Mouse (Mus musculus) MEL-GATA-1-ER (cell line): Measurements from ENCODE around the gene Cenpv.

Experiments
- DNase-seq: peaks from one replicate; pipeline ENCODE4 v3.0.0-alpha.2; 2012; ENCODE audit warnings: low read depth; ENCODE audit errors: extremely low read depth

Cenpv gene

DNA sequence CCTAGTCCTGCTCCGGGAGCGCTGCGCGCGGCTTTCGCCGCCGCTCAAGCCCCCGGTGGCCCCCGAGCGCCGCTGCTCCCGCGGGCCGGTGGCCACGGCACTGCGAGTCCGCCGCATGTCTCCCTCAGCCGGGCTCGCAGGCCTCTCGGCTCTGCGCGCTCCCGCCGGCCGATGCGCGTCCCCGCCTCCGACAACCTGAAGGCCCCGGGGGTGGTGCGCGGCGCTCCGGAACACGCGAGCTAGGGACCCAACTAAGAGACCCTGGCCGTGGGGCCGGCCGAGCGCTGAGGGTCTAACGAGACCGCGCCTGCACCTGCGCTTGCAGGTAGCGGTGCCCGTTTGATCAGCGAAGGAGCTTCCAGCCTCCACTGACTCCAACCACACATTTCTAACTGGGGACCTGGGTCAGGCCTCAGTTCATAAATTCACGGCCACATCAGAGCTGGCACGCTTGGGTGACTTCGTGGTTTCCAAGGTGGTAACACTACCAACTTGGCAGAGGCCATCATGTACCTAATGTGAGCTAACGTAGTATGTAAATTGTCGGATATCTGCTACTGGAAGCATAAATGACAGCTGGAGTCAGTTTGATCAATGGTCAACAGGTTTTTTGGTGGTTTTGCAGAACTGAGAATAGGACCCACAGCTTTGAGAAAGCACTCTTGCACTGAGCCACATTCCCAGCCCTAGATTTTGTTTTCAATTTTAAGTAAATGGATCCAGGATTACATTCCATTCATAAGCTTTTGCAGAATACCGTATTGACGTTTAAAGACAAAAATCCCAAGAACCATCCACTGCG is at the start of gene Cenpv:
TSS of gene Cenpv (minus strand) at position 173 of the 802 bp plus-strand sequence.
- DNase-seq = peak; percentile 40

DNA sequence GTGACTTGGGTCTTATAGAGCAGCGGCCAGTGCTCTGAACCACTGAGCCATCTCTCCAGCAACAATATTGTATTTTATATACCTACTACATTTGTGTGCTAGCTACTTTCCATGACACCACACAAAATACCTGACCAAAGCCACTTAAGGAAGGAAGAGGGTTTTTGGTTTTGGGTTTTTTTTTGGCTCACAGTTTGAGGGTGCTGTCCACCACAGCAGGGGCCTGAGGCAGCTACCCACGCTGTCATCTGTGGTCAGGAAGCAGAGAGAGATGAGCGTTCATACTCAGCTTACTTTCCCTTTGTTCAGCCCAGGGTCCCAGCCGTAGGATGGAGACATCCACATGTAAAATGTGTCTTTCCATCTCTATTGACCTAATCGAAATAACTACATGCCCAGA is 48.0 kb upstream of the Cenpv start:
- DNase-seq = no peak

DNA sequence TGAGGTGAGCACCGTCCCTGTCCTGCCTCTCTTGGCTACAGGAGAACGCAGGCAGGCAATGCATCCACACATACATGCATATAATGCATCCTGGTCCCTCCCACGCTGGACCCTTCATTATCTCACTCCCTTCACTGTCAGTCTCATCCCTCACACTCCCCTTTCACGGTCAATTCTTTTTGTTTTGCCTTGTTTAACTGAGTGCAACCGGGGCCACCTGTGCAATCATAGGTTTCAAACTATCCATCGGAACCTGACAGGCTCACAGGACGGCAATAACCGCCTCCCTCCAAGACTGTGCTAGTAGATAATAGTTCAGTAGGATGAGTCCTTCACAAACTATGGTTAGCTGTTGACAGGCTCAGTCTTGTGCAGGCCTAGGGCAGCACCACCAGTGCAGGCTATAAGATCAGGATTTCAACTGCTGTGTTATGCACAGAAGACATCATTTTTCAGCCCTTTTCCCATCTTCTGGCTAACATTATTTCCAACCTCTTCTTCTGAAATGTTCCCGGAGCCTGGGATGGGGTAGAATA is 45.7 kb upstream of the Cenpv start:
- DNase-seq = no peak

DNA sequence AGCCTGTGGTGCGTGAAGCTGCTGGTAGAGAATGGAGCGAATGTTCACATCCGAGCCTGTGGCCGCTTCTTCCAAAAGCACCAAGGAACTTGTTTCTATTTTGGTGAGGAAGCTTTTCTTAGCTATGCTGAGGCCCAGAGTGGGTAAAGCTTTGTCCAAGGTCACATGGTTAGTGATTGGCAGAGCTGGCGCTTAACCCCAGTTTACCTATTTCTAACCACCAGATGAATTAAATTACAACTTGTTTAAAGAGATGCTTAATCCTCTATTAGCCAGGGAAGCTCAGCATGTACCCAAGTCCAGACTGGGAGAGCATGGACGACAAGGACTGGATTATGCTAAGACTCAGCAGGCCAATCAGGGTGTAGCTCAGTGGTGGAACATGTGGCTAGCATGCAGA is 44.0 kb upstream of the Cenpv start:
- DNase-seq = no peak

DNA sequence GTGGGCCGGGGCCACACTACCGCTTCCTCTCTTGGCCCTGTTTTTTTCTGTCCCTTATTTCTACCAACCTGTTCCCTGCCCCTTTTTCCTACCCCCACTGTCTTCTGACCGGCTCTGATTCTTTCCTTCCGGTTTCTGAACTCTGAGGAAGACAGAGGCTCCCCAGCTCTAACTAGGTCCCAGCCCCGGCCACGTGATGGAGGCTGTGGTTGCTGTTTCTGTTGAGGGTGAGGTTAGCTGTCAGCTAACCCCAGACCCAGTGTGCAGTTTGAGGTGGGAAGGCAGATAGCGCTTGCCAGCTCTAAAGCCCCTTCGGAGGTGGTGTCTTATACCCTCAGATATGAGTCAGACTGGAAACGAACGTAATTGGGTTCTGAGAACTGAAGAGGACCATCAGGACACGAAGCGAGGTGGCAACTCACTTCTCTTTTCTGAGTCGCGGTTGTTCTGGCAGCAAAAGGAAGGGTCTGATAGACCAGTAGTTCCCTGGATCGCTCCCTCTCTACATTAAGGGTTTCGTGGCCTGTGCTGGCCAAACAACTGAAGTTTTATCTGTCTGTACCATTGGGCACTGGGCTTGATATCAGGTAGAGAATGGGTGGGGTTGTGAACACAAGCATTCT is 37.6 kb upstream of the Cenpv start:
- DNase-seq = peak; percentile 91

DNA sequence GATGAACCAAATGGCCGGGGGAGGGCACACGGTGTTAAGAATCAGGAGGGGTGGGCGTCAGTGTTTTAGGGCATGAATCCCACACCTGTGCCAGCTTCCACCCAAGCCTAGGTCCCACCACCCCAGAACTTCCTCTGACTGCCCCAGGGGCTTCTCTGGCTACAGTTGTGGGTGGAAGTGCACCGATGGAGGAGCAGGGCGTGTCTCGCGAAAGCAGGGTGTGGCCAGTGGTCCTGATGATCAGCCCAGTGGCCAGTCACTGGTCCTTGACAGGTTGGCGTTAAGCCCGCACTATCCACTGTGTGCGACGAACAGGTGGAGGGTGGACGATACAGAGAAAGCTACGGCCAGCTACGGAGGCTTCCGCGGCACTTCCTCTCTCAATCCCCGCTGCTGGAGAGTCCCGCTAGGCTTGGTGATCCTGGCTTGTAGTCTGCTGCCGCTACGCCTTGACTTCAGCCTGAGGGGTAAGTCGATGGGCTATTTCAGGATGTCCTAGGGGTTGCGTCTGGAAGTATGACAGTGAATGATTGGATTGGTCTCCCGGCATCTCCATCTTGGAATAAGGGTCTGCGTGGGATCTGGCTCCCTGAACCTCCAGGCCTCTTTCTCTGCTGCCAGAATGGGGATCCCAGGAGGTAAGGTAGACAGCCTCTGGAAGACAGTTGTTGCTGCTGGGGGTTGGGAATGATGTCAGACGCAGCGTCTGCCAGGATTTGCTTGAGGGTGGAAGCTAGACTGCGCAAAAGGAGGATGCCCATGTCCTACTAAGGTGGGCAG is 36.8 kb upstream of the Cenpv start:
- DNase-seq = no peak

DNA sequence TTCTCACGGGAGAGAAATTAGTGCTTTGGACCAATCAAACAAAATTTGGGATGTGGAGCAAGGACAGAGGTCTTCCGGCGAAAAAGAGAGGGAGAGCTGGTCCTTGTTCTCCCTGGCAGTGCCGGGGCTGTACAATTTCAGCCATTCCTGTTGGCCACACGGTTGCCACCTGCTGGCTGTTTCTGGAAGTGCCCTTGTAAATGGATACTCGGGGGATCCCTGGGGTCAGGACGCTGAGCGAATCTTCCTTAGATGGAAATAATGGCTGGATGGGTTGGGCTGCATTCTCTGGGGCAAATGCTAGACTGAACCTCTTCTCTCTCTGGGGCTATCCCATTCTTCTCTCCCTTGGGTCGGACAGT is 36.2 kb upstream of the Cenpv start:
- peak; percentile 64 for DNase-seq

DNA sequence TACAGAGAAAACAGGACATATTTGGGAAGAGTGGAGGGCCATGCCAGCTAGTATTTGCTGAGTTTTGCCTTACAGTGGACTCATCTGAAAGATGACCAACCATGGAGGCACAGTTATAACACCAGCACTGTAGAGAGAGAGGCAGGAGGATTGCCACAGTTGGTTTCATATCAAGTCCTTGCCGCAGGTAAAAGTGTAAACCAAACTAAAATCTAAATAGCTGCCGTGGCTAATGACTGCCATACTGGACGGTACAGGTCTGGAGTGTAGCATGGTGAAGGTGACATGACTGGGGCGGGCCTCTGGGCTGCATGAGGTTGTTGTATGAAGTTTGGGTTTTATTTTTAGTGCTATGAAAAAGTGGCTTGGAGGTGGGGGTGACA is 35.6 kb upstream of the Cenpv start:
- DNase-seq = no peak

DNA sequence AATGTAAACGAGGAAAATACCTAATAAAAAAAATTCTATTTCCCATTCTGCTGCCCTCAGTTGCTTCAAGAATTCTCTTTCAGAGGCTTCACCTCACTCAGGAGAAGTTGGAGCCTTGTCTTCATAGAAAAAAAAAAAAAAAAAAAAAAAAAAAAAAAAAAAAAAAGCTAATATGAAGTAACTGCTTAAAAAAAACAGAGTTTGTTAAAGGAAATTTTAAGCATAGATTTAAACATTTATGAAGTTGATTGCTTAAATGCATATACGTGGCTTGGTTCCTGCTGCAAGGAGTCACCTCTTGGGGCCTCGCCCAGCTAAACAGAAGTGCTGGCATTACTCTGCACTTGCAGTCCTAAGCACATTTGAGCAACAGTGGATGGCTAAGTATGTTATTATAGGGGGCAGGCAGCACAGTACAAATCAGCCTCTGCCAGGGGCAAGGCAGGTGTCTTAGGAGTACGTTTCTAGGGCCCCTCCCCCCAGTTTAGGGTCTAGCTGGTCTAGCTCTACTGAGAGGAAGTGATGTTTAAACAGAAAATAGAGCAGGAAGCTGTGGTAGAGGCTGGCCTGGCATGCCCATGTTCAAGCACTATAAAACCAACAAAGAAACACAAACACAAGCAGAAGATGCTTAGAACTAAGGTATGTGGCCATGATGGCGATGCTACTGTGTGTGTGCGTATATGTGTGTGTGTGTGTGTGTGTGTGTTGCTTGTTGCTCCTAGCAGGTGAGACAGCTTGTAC is 35.1 kb upstream of the Cenpv start, which contains the start of gene Trpv2:
TSS of gene Trpv2 (plus strand) at position 528 of the 744 bp plus-strand sequence.
- DNase-seq = no peak

DNA sequence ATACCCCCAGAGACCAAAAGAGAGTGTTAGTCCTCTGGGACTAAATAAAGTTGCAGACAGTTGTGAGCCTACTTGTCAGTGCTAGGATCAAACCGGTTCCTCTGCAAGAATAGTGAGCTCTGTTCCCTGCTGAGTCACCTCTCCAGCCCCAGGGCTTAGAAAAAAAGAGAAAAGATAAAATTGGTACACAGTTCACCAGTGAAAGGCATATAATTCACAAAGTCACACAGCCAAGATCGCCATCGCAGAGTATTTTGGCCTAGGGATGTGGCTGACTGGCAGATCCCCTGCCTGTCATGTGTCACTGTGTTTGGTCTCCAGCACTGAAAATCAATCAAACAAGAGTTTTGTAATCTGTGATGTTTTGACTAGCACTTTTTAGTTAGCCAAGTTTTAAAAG is 29.2 kb upstream of the Cenpv start:
- DNase-seq = no peak

DNA sequence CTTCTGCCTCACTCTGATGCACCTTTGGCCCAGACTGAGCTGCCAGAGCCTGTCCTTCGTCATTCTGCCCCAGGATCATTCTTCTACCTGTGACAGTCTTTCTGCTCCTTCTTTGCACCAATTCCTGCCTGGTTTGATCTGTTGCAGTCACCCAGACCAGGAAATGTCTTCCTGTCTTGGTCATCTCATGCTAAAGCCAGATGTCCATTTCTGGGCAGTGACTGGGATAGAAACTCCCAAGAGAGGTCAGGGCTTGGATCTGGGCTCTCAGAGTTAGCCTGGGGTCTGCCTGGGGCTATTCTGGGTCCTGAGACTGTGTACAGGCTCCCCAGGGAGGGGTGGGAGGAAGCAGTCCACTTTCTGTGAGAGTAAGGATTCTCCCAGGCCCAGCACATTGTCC is 27.1 kb upstream of the Cenpv start:
- no peak for DNase-seq

DNA sequence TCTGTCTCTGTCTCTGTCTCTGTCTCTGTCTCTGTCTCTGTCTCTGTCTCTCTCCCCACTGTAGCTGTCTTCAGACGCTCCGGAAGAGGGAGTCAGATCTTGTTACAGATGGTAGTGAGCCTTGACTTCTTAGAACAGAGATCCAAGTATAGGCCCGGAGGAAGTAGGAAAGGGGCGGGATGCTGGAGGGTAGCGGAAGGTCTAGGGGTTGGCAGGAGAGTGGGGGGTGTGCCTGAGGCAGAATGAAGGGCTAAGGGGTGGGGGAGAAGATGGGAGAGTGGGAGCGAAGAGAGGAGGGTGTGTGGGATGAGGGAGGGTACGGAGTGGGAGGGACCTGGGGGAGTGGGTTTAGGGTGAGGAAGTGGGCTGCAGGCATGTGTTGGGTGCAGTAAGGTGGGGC is 26.7 kb upstream of the Cenpv start:
- DNase-seq = no peak

DNA sequence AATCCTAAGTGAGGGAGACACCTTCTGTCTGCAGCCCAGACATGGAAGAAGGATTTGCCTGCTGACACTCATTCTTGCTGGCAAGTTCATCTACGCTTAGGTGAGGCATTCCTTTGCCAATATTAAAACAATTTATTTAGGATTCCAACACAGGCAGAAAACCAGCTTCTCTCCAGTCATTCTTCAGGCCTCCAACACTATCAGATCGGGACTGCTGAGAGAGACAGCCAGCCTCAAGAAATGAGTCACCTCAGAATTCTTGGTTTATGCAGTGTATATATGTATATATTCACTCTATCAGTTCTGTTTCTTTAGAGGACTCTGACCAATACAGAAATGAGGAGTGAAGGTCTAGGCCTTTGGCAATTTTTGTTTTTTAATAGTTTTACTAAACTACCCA is 24.5 kb upstream of the Cenpv start:
- no peak for DNase-seq

DNA sequence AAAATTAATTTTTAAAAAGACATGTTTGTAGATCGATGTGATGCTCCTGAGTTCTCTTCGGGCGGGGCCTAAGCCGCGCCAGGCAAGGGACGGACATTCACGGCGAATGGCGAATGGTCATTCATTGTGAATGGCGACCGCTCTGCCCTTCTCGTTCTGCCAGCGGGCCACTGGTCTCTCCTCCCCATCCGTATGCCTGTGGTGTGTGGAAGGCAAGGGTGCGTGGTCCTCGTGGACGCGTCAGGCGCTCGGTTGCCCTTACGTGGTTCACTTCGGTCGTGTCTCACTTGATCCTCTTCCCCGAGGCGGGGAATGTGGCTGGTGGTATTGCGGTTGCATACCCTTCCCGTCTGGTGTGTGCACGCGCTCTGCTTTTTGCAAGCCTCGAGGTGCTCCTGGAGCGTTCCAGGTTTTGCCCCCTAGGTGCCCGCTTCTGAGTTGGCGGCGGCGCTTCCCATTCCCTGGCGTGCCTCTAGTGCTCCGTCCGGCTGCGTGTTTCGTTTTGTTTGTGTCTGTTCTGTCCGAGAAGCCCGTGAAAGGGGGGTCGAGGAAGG is 21.5 kb upstream of the Cenpv start:
- DNase-seq = no peak

DNA sequence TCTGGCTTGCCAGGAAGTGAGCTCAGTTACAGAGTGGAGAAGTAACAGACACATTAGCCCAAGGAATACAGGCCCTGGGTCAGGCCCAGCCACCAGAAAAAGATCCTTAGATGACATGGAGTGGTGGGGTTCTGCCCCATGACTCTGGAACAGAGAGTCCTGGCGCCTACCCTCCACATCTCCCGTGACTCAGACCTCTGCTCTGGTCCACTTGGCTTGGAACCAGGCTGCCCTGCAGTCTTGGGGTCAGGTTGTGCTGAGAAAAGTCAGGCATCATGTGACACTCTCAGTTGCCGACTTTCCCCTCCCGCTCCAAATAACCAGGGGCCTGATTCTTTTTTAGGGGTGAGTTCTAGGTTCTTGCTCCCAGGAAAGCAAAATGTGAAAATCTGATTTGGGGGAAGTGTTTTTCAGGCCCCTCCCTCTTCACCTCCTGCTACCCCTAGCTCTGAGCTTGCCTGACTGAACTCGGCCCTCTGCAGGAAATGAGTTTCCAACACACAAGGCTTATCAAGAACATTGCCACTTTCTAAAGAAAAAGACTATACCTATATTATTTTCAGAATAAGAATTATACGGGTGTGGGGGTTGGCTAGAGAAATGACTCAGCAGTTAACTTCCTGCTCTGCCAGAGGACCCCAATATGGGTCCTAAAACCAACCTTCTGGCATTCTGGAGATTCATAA is 20.0 kb upstream of the Cenpv start:
- no peak for DNase-seq

DNA sequence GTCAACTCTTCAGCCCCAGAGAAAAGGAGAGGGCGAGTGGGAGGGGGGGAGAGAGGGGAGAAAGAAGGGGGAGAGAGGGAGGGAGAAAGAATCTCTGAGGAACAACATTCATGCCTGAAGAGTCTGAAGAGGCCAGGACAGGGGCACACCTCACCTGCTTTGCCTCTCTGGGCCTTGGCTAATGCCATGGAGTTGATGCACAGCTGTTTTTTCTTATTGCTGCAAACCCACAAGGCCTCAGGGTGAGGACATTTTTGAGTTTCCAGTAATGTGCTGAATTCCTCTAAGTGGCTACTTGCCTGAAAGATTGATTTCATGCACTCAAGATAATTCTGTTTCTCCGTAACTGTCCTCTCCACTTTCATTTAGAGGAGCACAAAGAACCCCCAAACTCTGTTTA is 19.1 kb upstream of the Cenpv start:
- DNase-seq = no peak

DNA sequence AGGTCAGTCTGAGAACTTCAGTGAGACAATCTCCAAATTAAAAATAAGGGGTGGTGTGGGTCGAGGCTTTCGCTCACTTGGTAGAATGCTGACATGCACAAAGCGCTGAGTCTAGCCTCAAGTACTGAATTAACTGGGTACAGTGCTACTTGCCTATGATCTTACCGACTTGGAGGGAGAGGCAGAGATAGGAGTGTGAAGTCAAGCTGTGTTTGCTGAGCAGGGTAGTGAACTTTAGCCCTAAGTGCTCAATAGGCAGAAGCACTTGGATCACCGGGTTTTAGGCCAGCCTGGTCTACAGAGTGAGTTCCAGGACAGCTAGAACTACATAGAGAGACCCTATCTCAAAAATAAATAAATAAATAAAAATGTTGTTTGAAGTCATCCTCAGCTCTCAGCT is 18.1 kb upstream of the Cenpv start:
- DNase-seq = no peak

DNA sequence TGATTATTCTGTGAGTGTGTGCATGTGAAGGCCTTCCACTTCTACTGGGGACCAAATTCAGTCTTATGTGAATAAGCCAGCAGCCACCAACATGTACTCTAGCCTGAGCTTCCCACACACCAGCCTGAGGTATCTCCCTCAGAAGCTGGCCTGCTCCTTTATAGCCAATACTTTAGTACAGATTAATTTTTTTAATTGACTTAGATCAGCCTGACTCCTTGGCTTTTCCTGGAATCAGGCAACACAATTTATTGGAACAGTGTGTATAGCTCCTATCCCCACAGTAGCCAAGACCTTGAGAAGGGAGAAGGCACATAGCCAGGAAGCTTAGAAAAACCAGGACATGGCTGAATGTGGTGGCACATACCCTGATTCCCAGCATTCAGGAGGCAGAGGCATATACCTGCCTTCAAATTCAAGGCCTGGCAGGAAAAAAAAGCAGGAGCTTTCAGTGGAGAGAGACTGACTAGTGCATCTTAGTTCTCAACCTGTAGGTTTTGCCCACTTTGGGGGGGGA is 16.9 kb upstream of the Cenpv start:
- DNase-seq = no peak

DNA sequence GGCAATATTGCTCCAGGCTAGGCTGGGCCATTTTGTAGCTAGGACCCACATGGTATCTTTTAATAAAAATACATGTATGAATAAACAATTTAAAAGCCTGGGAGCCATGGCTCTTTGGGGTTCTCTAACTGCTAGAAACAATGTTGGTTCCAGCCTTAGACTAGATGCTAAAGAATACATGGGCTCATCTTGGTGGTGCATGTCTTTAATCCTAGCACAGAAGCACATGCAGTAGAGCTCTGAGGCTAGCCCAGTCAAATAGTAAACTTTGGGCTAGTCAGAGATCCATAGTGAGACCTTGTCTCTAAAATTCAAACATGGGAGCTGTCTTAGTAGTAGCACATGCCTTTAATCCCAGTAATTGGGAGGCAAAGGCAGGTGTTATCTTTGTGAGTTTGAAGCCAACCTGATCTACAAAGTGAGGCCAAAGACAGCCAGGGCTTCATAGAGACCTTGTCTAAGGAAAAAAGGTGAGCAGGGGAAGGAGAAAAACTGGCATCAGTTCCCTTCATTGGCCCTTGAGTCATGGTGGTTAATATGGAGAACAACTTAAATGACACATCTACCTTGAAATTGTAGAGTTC is 16.0 kb upstream of the Cenpv start:
- no peak for DNase-seq
